Mouse (Mus musculus): Measurements from ENCODE around the gene Unc50.

Gene Unc50

GRCm38 (mm10) chr1:37448361-37449095 lies 18.6 kb downstream of the Unc50 start:
- peak; percentile 27 to 36 for DNase-seq

GRCm38 (mm10) chr1:37451270-37451669 lies 21.3 kb downstream of the Unc50 start:
- no peak for DNase-seq

GRCm38 (mm10) chr1:37457546-37457945 lies 27.6 kb downstream of the Unc50 start:
- DNase-seq = no peak

GRCm38 (mm10) chr1:37464878-37465452 lies 35.0 kb downstream of the Unc50 start:
- no peak for DNase-seq

GRCm38 (mm10) chr1:37466322-37466995 lies 36.5 kb downstream of the Unc50 start:
- DNase-seq = no peak

GRCm38 (mm10) chr1:37467806-37468205 lies 37.9 kb downstream of the Unc50 start:
- DNase-seq = no peak

- no peak for DNase-seq
Observed at GRCm38 (mm10) chr1:37469007-37469406, 39.1 kb downstream of the Unc50 start.

GRCm38 (mm10) chr1:37471179-37472148 lies 41.5 kb downstream of the Unc50 start:
- DNase-seq = no peak

GRCm38 (mm10) chr1:37473251-37473650 lies 43.3 kb downstream of the Unc50 start:
- DNase-seq = no peak

GRCm38 (mm10) chr1:37474046-37474445 lies 44.1 kb downstream of the Unc50 start:
- peak in 1 of 2 experiments; percentile 21 for DNase-seq

GRCm38 (mm10) chr1:37474634-37475190 lies 44.8 kb downstream of the Unc50 start:
- DNase-seq = no peak

- DNase-seq = no peak
Observed at GRCm38 (mm10) chr1:37475312-37475711, 45.4 kb downstream of the Unc50 start.

GRCm38 (mm10) chr1:37477250-37477649 lies 47.3 kb downstream of the Unc50 start:
- no peak for DNase-seq

GRCm38 (mm10) chr1:37477928-37478327 lies 48.0 kb downstream of the Unc50 start:
- DNase-seq = no peak

- peak; percentile 30 to 33 for DNase-seq
Observed at GRCm38 (mm10) chr1:37478416-37478815, 48.5 kb downstream of the Unc50 start.

- DNase-seq = peak; percentile 45 to 73
Observed at GRCm38 (mm10) chr1:37479074-37479473, 49.1 kb downstream of the Unc50 start.

GRCm38 (mm10) chr1:37479759-37480158 lies 49.8 kb downstream of the Unc50 start:
- no peak for DNase-seq

GRCm38 (mm10) chr1:37480731-37481130 lies 50.8 kb downstream of the Unc50 start:
- no peak for DNase-seq

GRCm38 (mm10) chr1:37481331-37481730 lies 51.4 kb downstream of the Unc50 start:
- DNase-seq = no peak

GRCm38 (mm10) chr1:37484612-37485011 lies 54.7 kb downstream of the Unc50 start:
- DNase-seq = no peak

- DNase-seq = no peak
Observed at GRCm38 (mm10) chr1:37486439-37486838, 56.5 kb downstream of the Unc50 start.

GRCm38 (mm10) chr1:37486994-37487393 lies 57.1 kb downstream of the Unc50 start:
- no peak for DNase-seq
